13 mouse cellular contexts compared by ENCODE assay signal in the genomic region with DNA sequence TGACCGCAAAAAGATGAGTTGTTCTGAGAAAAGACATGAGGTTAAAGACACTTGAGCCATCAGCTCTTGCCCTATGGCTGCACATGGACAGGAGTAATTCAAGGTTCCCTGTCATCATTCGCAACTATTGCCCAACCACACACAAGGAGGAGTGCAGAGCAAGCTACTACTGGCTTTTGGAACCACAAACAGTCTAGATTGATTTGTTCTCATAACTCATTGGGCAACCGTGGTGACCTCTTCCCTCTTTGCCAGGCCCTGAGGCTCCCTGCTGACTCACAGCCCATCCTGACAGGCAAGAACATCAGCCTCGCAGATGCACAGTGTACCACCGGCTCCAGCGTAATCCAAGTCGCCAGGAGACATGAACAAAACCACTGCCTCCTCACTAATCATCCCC. TPM values are rescaled to one million over a fixed set of nuclear protein-coding genes. Genes with fewer than 3 reads are reported as not detected.
DNase-seq lines count a peak whose midpoint lies in the region; ATAC-seq lines count a peak whose summit lies in the region.
"Had no signal": no experiment of that assay in that cellular context is flagged by ENCODE, and none has a peak within 500 bp of the region (broad histone marks: within the 10 kb centered on the region; RNA-seq: fewer than 3 reads in every experiment).

No protein-coding gene starts in this region.

- peaks cover 4% of the 10 kb centered on the region; the same call in 1 of the 2 replicates for H3K4me1 ChIP-seq in hindbrain, embryonic 16.5 days (ENCODE audit: control insufficient read depth, insufficient read depth, low read depth, low read length)

- H3K9me3 ChIP-seq in hindbrain, embryonic 16.5 days (ENCODE audit: control insufficient read depth, low read length) = no peaks in the 10 kb centered on the region
- H3K9me3 ChIP-seq: limb, embryonic 12.5 days had no signal

- no peaks in the 10 kb centered on the region for H3K36me3 ChIP-seq in hindbrain, embryonic 16.5 days (ENCODE audit: control insufficient read depth, insufficient read depth, low read length)
- H3K36me3 ChIP-seq: limb, embryonic 12.5 days had no signal

- ATAC-seq in hindbrain, embryonic 16.5 days = no peak
- no peak for ATAC-seq in CD4-positive, CD25-positive, alpha-beta regulatory T cell, adult 4 months

- DNase-seq in 416B (ENCODE audit: low read depth) = peak; percentile 82
- DNase-seq in adrenal gland, adult (ENCODE audit: inconsistent age in 2 of 2, low spot score in 1 of 2) = peak; percentile 90 to 94
- DNase-seq in gonadal fat pad, adult 2 months (ENCODE audit: low read depth) = peak; percentile 100
- peak; percentile 68 for DNase-seq in lung, postnatal 25 days (ENCODE audit: low spot score)
- no peak for DNase-seq in cerebellum, postnatal 10 days
- DNase-seq in spleen, postnatal 4 days (ENCODE audit: low spot score in 2 of 2) = no peak
- DNase-seq: kidney, adult 8-10 months; thymus, postnatal 25 days had no signal

- no peak overlapping the region for H3K27ac ChIP-seq in hindbrain, embryonic 16.5 days (ENCODE audit: low read depth, low read length)
- H3K27ac ChIP-seq: hindbrain, embryonic 14.5 days; limb, embryonic 12.5 days had no signal

- 0 out of 2 replicates have a peak, but pooled peaks cover 2% of the 10 kb centered on the region for H3K27me3 ChIP-seq in hindbrain, embryonic 16.5 days (replicated peaks; ENCODE audit: control insufficient read depth, insufficient read depth, low read length)
- H3K27me3 ChIP-seq: limb, embryonic 12.5 days had no signal

- H3K4me2 ChIP-seq in hindbrain, embryonic 16.5 days (ENCODE audit: low read length) = no peak overlapping the region
- H3K4me2 ChIP-seq: heart, embryonic 11.5 days; hindbrain, embryonic 14.5 days; limb, embryonic 12.5 days had no signal

- no peak overlapping the region for H3K4me3 ChIP-seq in hindbrain, embryonic 16.5 days (ENCODE audit: low read length)
- H3K4me3 ChIP-seq: limb, embryonic 12.5 days had no signal

- WGBS in hindbrain, embryonic 16.5 days = 78% methylated on average over 7 of the region's 7 CpGs

- no peak overlapping the region for H3K9ac ChIP-seq in hindbrain, embryonic 16.5 days (ENCODE audit: low read depth, low read length)
- H3K9ac ChIP-seq: hindbrain, embryonic 14.5 days; limb, embryonic 12.5 days had no signal

RNA-seq across cellular contexts. Expression of gene Gpam, which starts 12.3 kb away (rescaled TPM):
- 88.7 and 95.1 TPM in 2 replicates for polyA plus RNA-seq in gonadal fat pad, adult 2 months (2012; rRNA removed)
- polyA plus RNA-seq in hindbrain, embryonic 16.5 days (2015; fragmentation: Nextera tagmentation; extraction: Ambion mirVana) = 20.4 and 25.2 TPM in 2 replicates
- polyA plus RNA-seq in CD4-positive, CD25-positive, alpha-beta regulatory T cell, adult 4 months (2017; shearing (Covaris generic)) = 1 to 10 TPM; 1.6 to 2.1 TPM

RNA-seq across cellular contexts. Expression of gene Tectb, which starts 41.2 kb away (rescaled TPM):
- 0.11 and 0.26 TPM in 2 replicates for polyA plus RNA-seq in gonadal fat pad, adult 2 months (2012; rRNA removed)
- polyA plus RNA-seq in hindbrain, embryonic 16.5 days (2015; fragmentation: Nextera tagmentation; extraction: Ambion mirVana) = 0.17 TPM in 1 of 2 replicates, not detected in the other
- not detected for polyA plus RNA-seq in CD4-positive, CD25-positive, alpha-beta regulatory T cell, adult 4 months (2017; shearing (Covaris generic))
- polyA plus RNA-seq: heart, embryonic 11.5 days; limb, embryonic 12.5 days had no signal

Comparison
In these comparisons a context has a peak if more than half of its experiments do, and no peak if none do; other contexts are left out.
1. DNase-seq: peak in 416B (single experiment), adrenal gland, adult (2 of 2), gonadal fat pad, adult 2 months (single experiment) and lung, postnatal 25 days (single experiment); none in cerebellum, postnatal 10 days (0 of 2) and spleen, postnatal 4 days (0 of 2).